In genomic region chr17:83886395-83886794, GRCm38 (mm10) we compare ENCODE assay signal across 22 mouse cellular contexts. TPM values are rescaled to one million over a fixed set of nuclear protein-coding genes. Genes with fewer than 3 reads are reported as not detected.
"Had no signal": no experiment of that assay in that cellular context is flagged by ENCODE, and none has a peak within 500 bp of the region (broad histone marks: within the 10 kb centered on the region; RNA-seq: fewer than 3 reads in every experiment).

No protein-coding gene starts in this region.

- DNase-seq: kidney, adult 2 months; kidney, postnatal 25 days; layer of hippocampus, adult 9-11 months; liver; lung, adult 18-20 months; lung, postnatal 10 days; lung, postnatal 4 days; midbrain, embryonic 14.5 days; right cerebral cortex, adult 18-20 months; right cerebral cortex, postnatal 14 days; right cerebral cortex, postnatal 4 days; thymus, adult 2 months; thymus, postnatal 14 days; thymus, postnatal 4 days had no signal

- H3K9ac ChIP-seq: limb, embryonic 13.5 days; liver, embryonic 12.5 days; liver, embryonic 15.5 days; lung, embryonic 15.5 days had no signal

- H3K27me3 ChIP-seq: limb, embryonic 13.5 days; liver, embryonic 12.5 days; liver, embryonic 15.5 days; lung, embryonic 15.5 days had no signal

- H3K9me3 ChIP-seq: limb, embryonic 13.5 days; liver, embryonic 12.5 days; liver, embryonic 15.5 days; lung, embryonic 15.5 days had no signal

- H3K36me3 ChIP-seq: limb, embryonic 13.5 days; liver, embryonic 12.5 days; liver, embryonic 15.5 days; lung, embryonic 15.5 days had no signal

- ATAC-seq: liver, embryonic 12.5 days had no signal

- H3K27ac ChIP-seq: kidney, postnatal 0 days; layer of hippocampus, adult 2 months; limb, embryonic 13.5 days; liver, embryonic 12.5 days; liver, embryonic 15.5 days; lung, embryonic 15.5 days had no signal

- H3K4me3 ChIP-seq: layer of hippocampus, adult 2 months; limb, embryonic 13.5 days; liver, embryonic 12.5 days; liver, embryonic 15.5 days; lung, embryonic 15.5 days had no signal

- H3K4me1 ChIP-seq: liver, embryonic 15.5 days had no signal

- H3K4me2 ChIP-seq: limb, embryonic 13.5 days; liver, embryonic 12.5 days; liver, embryonic 15.5 days; lung, embryonic 15.5 days; midbrain, embryonic 11.5 days had no signal

RNA-seq across cellular contexts. Expression of gene Haao, which starts 38.6 kb away (rescaled TPM):
- polyA plus RNA-seq: midbrain, embryonic 11.5 days; neural tube, embryonic 11.5 days had no signal
